Mouse (Mus musculus): Measurements from ENCODE around the gene Rbfox2. TPM values are rescaled to one million over a fixed set of nuclear protein-coding genes. Genes with fewer than 3 reads are reported as not detected.

The Rbfox2 gene
- polyA plus RNA-seq, 1 experiment from 2014 or later = 78.4 TPM

DNA sequence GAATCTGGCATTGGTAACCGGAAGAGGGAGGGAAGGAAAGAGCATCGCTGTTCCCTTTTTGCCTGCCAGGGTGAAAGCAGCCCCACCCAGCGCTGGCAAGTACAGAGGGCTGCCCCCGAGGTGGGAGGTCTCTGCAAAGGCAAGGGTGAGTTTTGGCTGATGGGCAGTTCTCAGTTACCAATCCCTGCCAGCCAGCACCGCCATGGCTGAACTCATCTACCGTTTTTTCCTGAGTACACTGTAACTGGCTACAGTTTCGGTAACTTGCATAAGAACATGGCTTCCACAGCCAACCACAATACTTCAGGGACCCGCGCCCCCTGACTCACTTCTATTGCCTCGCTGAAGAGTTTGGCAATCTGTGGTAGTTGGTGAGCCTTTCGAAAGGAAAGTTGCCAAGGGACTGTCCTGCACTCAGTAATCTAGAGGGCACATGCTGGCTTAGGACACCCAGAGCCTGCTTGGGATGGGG is 226.9 kb downstream of the Rbfox2 start:
- Histone ChIP-seq H3K9me3 (no peaks in the 10 kb centered on the region), H3K9ac (replicated peaks) (no peak overlapping the region), H3K4me3 (replicated peaks) (no peak overlapping the region), H3K27ac (no peak overlapping the region; the same call in 1 of the 2 replicates), H3K36me3 (peaks cover 91% of the 10 kb centered on the region), H3K27me3 (no peaks in the 10 kb centered on the region), H3K4me1 (replicated peaks) (0 out of 2 replicates have a peak, but pooled peaks cover 5% of the 10 kb centered on the region), H3K4me2 (no peak overlapping the region)
- 79% methylated on average over 11 of the region's 11 CpGs for WGBS
- ATAC-seq (ENCODE audit: insufficient number of reproducible peaks, insufficient read depth, low FRiP score, low TSS enrichment, low read depth) = no peak

DNA sequence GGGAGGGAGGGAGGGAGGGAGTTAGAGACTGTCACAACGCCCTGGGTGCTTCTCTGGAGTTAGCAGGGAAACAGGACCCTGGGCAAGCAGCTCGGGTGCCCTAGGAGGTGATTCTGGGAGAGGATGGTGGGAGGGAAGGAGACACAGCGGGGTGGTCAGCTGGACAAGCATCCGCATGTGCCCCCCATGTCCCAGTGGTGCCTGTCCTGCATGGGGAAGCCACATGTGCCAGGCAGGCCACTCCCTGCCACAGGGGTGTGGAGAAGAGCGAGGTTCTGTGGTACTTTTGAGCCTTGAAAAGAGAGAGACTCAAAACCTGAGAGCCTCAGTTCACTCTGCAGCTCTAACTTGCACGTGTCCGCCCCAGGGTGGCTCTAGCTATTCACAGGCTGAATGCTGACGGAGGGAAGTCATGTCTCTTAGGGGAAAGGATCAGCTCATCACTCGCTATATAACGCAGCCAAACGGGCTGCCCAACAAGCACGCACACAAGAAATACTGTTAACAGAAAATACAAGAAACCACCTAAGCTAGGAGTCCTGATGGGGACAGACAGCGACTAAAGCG is 227.5 kb downstream of the Rbfox2 start:
- H3K9me3 ChIP-seq = no peaks in the 10 kb centered on the region
- peaks cover 85% of the 10 kb centered on the region for H3K36me3 ChIP-seq
- H3K9ac ChIP-seq (replicated peaks) = no peak overlapping the region
- 0 out of 2 replicates have a peak, but pooled peaks cover 5% of the 10 kb centered on the region for H3K4me1 ChIP-seq (replicated peaks)
- H3K27ac ChIP-seq = no peak overlapping the region
- no peak for ATAC-seq (ENCODE audit: insufficient number of reproducible peaks, insufficient read depth, low FRiP score, low TSS enrichment, low read depth)
- H3K4me3 ChIP-seq (replicated peaks) = no peak overlapping the region
- no peak overlapping the region for H3K4me2 ChIP-seq
- H3K27me3 ChIP-seq = no peaks in the 10 kb centered on the region
- 83% methylated on average over 14 of the region's 14 CpGs for WGBS

DNA sequence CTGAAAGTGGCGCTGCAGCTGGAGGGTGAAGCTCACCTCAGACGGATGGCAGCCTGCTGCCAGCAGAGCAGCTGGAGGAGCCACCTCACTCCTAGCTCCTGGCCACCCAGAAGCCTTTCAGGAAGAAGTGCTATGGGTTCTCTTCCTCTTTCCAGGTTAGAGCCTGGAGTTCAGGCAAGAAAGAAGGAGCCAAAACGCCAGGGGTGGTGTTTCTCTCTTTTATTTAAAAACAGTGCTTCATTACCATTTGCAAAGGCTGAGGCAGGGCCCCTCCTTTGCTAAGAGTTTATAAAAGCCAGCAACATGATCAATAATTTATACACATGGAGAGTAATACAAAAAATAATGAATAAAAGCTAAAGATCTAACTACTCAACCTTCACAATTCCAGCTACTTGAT is 228.0 kb downstream of the Rbfox2 start:
- Histone ChIP-seq H3K36me3 (peaks cover 81% of the 10 kb centered on the region), H3K4me3 (replicated peaks) (no peak overlapping the region), H3K4me2 (no peak overlapping the region), H3K27ac (no peak overlapping the region), H3K9me3 (no peaks in the 10 kb centered on the region), H3K9ac (replicated peaks) (no peak overlapping the region), H3K4me1 (replicated peaks) (0 out of 2 replicates have a peak, but pooled peaks cover 5% of the 10 kb centered on the region), H3K27me3 (no peaks in the 10 kb centered on the region)
- 83% methylated on average over 3 of the region's 3 CpGs for WGBS
- ATAC-seq (ENCODE audit: insufficient number of reproducible peaks, insufficient read depth, low FRiP score, low TSS enrichment, low read depth) = no peak

DNA sequence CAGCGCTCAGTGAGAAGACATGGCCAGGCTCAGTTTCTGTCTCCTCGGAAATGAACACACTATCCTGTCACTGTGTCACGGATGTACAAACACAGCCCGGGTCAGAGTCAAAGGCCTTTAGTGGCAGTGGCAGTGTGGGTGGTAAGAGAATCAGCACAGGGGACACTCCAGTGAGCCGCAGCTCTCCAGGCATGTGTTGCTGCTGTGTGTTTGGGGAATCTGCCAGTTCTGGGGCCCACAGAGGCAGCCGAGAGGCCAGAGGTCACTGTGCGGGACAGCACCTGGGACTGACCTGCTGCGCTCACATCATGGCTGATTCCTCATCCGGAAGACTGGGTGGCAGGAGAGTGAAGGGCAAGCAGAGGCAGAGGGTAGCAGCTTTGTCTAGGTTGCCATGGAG is 228.9 kb downstream of the Rbfox2 start:
- H3K36me3 ChIP-seq = peaks cover 74% of the 10 kb centered on the region
- no peak overlapping the region for H3K9ac ChIP-seq (replicated peaks)
- 91% methylated on average over 9 of the region's 9 CpGs for WGBS
- no peaks in the 10 kb centered on the region for H3K9me3 ChIP-seq
- no peak for ATAC-seq (ENCODE audit: insufficient number of reproducible peaks, insufficient read depth, low FRiP score, low TSS enrichment, low read depth)
- no peak overlapping the region for H3K4me3 ChIP-seq (replicated peaks)
- H3K27ac ChIP-seq = no peak overlapping the region
- H3K4me1 ChIP-seq (replicated peaks) = 0 out of 2 replicates have a peak, but pooled peaks cover 5% of the 10 kb centered on the region
- no peak overlapping the region for H3K4me2 ChIP-seq
- no peaks in the 10 kb centered on the region for H3K27me3 ChIP-seq

DNA sequence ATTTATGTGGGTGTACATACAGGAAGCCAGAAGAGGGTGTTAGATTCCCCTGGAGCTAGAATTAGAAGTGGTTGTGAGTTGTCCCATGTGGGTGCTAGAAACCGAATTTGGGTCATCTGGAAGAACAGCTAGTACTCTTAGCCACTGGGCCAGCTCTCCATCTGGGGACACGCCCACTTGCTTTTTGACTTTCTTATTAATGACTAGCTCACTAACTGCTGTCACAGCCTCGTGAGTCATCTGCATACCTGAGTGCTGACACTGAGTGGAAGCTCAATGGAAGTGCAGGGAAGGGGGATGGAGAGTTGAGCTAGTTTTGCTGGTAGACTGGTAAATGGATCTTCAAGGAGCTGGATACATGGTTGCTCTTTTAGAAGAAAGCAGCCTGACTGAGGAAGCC is 230.3 kb downstream of the Rbfox2 start:
- Histone ChIP-seq H3K27me3 (no peaks in the 10 kb centered on the region), H3K4me3 (replicated peaks) (no peak overlapping the region), H3K9me3 (no peaks in the 10 kb centered on the region), H3K9ac (replicated peaks) (no peak overlapping the region), H3K4me2 (no peak overlapping the region), H3K36me3 (peaks cover 61% of the 10 kb centered on the region), H3K27ac (no peak overlapping the region), H3K4me1 (replicated peaks) (peaks cover 18% of the 10 kb centered on the region)
- no peak for ATAC-seq (ENCODE audit: insufficient number of reproducible peaks, insufficient read depth, low FRiP score, low TSS enrichment, low read depth)
- 85% methylated on average over 3 of the region's 3 CpGs for WGBS

DNA sequence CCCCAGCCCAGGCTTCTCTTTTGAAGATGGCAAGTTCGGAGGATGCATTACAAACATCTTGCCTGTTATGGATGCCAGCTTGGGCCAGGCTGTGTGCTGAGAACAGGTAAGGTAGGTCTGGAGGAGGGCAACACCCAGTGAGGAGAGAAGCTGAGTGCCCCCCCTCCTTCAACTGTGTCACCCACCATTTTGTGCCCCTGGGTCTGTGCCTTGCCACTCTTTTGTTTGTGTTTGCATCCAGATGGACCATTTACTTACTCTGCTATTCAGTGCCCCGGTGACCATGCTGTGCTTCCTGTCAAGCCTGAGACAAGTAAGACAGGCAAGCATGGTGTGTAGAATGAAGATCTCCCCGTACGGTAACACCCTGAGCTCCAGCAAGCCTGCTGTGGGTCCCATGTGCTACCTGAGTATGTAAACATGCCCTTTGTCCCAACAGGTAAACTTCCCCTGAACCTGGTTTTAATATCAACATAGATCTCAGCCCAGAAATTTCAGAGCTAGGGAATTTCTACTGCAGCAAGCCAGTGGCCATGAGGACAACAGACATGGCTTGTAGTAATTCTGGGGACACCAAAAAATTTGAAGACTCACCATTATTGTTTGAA is 234.1 kb downstream of the Rbfox2 start:
- Histone ChIP-seq H3K4me2 (no peak overlapping the region), H3K9ac (replicated peaks) (no peak overlapping the region), H3K4me3 (replicated peaks) (no peak overlapping the region), H3K4me1 (replicated peaks) (peaks cover 17% of the 10 kb centered on the region), H3K36me3 (peaks cover 23% of the 10 kb centered on the region), H3K27ac (no peak overlapping the region), H3K27me3 (no peaks in the 10 kb centered on the region), H3K9me3 (no peaks in the 10 kb centered on the region)
- ATAC-seq (ENCODE audit: insufficient number of reproducible peaks, insufficient read depth, low FRiP score, low TSS enrichment, low read depth) = no peak
- WGBS = 91% methylated on average over 4 of the region's 4 CpGs

DNA sequence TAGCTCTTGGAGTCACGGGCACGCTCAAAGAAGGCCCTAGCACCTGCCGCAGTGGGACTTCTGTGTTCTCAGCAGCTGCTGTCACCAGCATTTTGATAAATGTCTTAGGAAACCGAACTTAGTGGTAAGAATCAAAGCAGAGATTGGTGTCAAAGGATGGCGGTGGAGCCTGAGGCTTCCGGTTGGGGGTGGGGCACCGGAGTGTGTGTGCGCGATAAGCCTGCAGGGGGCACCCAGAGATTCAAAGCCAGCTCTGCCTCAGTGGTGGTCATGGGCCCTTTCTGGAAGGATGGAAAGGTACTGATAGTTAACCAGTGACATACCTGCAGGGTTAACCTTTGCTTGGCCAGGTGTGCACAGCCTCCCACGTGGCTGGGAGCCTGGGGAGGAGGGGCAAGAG is 235.3 kb downstream of the Rbfox2 start:
- H3K36me3 ChIP-seq = peaks cover 12% of the 10 kb centered on the region
- ATAC-seq (ENCODE audit: insufficient number of reproducible peaks, insufficient read depth, low FRiP score, low TSS enrichment, low read depth) = 0 out of 2 replicates have a peak, but pooled peaks have one; percentile 18
- 0 out of 2 replicates have a peak overlapping the region, but pooled peaks have one; percentile 18 for H3K9ac ChIP-seq (replicated peaks)
- no peak overlapping the region for H3K4me3 ChIP-seq (replicated peaks)
- peaks cover 17% of the 10 kb centered on the region for H3K4me1 ChIP-seq (replicated peaks)
- 17% methylated on average over 10 of the region's 10 CpGs for WGBS
- peak overlapping the region; percentile 29; the same call in 1 of the 2 replicates for H3K27ac ChIP-seq
- no peaks in the 10 kb centered on the region for H3K27me3 ChIP-seq
- H3K4me2 ChIP-seq = peak overlapping the region; percentile 28; the same call in 1 of the 2 replicates
- H3K9me3 ChIP-seq = no peaks in the 10 kb centered on the region

DNA sequence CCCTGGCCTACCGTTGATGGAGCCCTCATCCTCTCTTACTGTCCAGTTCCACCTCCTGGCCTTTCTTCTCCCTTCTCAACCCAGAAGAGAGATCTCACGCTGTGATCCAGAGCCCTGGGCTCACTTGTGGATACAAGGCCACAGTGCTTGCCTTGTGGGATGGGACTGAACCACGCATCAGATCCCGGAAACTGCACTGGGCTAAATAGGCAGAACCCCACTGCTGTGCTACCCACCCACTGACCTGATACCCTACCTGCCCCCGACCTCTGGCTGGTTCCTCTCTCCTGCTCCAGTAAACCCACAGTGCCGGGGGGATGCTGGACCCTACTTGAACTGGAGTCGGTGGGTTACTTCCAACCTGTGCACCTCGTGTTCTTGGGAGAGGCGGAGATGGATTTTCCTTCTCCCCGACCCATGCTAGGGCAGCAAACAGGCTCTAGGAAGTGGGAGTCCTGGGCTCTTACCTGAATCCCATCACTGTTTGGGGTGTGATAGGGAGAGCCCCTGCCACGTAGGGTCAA is 236.0 kb downstream of the Rbfox2 start:
- no peak overlapping the region for H3K4me3 ChIP-seq (replicated peaks)
- peaks cover 5% of the 10 kb centered on the region; the same call in 1 of the 2 replicates for H3K36me3 ChIP-seq
- ATAC-seq (ENCODE audit: insufficient number of reproducible peaks, insufficient read depth, low FRiP score, low TSS enrichment, low read depth) = no peak
- H3K9ac ChIP-seq (replicated peaks) = no peak overlapping the region
- 84% methylated on average over 11 of the region's 11 CpGs for WGBS
- H3K4me2 ChIP-seq = no peak overlapping the region
- no peaks in the 10 kb centered on the region for H3K9me3 ChIP-seq
- no peak overlapping the region for H3K27ac ChIP-seq
- H3K4me1 ChIP-seq (replicated peaks) = peaks cover 17% of the 10 kb centered on the region
- no peaks in the 10 kb centered on the region for H3K27me3 ChIP-seq

DNA sequence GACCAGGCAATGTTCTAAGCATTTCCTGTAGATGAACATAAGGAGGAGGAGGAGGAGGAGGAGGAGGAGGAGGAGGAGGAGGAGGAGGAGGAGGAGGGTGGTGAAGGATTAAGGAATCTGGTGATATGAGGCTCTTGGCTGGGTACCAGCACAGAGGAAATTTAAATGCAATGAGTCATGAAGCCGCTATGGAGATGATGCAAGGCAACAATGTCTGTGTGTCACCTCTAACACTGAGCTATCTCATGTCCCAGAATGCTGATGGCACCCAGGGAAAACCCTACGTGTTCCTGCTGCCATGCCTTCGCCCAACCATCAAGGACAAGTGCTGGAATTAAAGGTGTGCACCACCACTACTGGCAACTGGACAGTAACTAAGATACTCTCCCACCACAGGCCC is 237.8 kb downstream of the Rbfox2 start:
- Histone ChIP-seq H3K27ac (no peak overlapping the region), H3K36me3 (no peaks in the 10 kb centered on the region), H3K4me2 (no peak overlapping the region), H3K9me3 (no peaks in the 10 kb centered on the region), H3K9ac (replicated peaks) (no peak overlapping the region), H3K27me3 (no peaks in the 10 kb centered on the region), H3K4me1 (replicated peaks) (peaks cover 17% of the 10 kb centered on the region), H3K4me3 (replicated peaks) (no peak overlapping the region)
- no peak for ATAC-seq (ENCODE audit: insufficient number of reproducible peaks, insufficient read depth, low FRiP score, low TSS enrichment, low read depth)
- 98% methylated on average over 3 of the region's 3 CpGs for WGBS

DNA sequence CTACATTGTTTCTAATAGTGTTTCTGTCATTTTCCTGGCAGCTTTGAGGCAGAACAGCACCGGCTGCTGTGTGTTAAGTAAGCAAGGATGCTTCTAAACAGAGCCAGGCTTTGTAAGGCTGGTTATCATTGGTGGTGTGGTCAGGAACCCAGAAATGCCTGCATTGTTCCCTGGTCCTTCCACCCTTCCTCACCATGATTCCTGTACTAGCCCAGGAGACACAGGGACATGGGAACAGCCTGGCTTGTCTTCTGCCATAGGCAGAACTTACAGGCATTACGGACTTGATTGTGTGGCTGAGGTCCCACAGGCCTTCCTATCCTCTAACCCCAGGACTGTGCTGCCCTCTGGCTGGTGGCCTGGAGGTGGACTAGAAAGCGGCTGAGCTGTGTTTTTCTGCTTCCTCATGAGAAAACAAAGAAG is 238.4 kb downstream of the Rbfox2 start:
- no peak overlapping the region for H3K9ac ChIP-seq (replicated peaks)
- ATAC-seq (ENCODE audit: insufficient number of reproducible peaks, insufficient read depth, low FRiP score, low TSS enrichment, low read depth) = no peak
- no peaks in the 10 kb centered on the region for H3K27me3 ChIP-seq
- no peaks in the 10 kb centered on the region for H3K36me3 ChIP-seq
- no peak overlapping the region for H3K27ac ChIP-seq
- 74% methylated on average over 3 of the region's 3 CpGs for WGBS
- no peak overlapping the region for H3K4me2 ChIP-seq
- H3K9me3 ChIP-seq = no peaks in the 10 kb centered on the region
- peaks cover 17% of the 10 kb centered on the region for H3K4me1 ChIP-seq (replicated peaks)
- H3K4me3 ChIP-seq (replicated peaks) = no peak overlapping the region

DNA sequence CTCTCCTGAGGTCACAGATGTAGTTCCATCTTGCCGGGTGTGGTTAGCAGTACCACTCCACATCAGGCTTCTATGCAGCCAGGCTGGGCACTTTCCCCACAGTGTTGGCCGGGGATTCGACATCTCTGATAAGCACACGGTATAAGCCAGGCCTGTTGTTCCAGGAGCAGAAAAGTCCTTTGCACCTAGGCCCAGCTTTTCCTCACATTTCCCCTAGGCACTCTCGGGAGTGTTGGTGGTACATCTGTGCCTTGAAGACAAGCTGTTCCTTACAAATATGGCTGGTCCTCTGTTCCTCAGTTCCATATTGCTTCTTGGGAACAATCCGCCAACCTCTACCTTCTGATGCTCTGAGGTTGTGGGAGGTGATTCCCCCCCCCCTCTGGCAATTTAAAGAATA is 240.6 kb downstream of the Rbfox2 start:
- ATAC-seq (ENCODE audit: insufficient number of reproducible peaks, insufficient read depth, low FRiP score, low TSS enrichment, low read depth) = no peak

More for the DNA sequence above, 240.6 kb downstream of the Rbfox2 start:
- Histone ChIP-seq H3K9ac (replicated peaks) (no peak overlapping the region), H3K4me3 (replicated peaks) (no peak overlapping the region), H3K9me3 (no peaks in the 10 kb centered on the region), H3K36me3 (no peaks in the 10 kb centered on the region), H3K4me2 (no peak overlapping the region), H3K4me1 (replicated peaks) (peaks cover 6% of the 10 kb centered on the region; the same call in 1 of the 2 replicates), H3K27me3 (no peaks in the 10 kb centered on the region), H3K27ac (no peak overlapping the region)
- 83% methylated on average over 6 of the region's 6 CpGs for WGBS
